Mouse (Mus musculus) splenic B cell, adult 2 months (primary cell): ENCODE data around the gene Zfp382.
"Not testable (repeated sequence)": the region's sequence is repeated elsewhere in the genome, so short reads cannot be mapped to it uniquely, and the experiment has no call there.

Experiments
- DNase-seq: peaks from one replicate; pipeline ENCODE4 v3.0.0-alpha.2; 2011; ENCODE audit warnings: low read depth, low spot score
- H3K27me3 ChIP-seq: 2 replicates; pipeline ENCODE4 v1.6.1; 2012; ENCODE audit warnings: mild to moderate bottlenecking, low read length, moderate library complexity, mixed read lengths; ENCODE audit not compliant: control insufficient read depth, poor library complexity, insufficient read depth, severe bottlenecking
- H3K36me3 ChIP-seq: 2 replicates; pipeline ENCODE4 v1.6.1; 2012; ENCODE audit warnings: mild to moderate bottlenecking, low read length, moderate library complexity, mixed read lengths; ENCODE audit not compliant: control insufficient read depth, poor library complexity, insufficient read depth, severe bottlenecking

The Zfp382 gene

GRCm38 (mm10) chr7:30117935-30118334 lies 3.8 kb upstream of the Zfp382 start:
- H3K27me3 ChIP-seq, H3K36me3 ChIP-seq, DNase-seq: not testable (repeated sequence)

GRCm38 (mm10) chr7:30122188-30122530 lies 417 bp downstream of the Zfp382 start:
- no peaks in the 10 kb centered on the region for H3K27me3 ChIP-seq
- no peak for DNase-seq
- peaks cover 2% of the 10 kb centered on the region; the same call in 1 of the 2 replicates for H3K36me3 ChIP-seq

GRCm38 (mm10) chr7:30129900-30130299 lies 8.2 kb downstream of the Zfp382 start:
- no peaks in the 10 kb centered on the region for H3K27me3 ChIP-seq
- no peak for DNase-seq
- H3K36me3 ChIP-seq: peaks cover 17% of the 10 kb centered on the region

GRCm38 (mm10) chr7:30132396-30132795 lies 10.7 kb downstream of the Zfp382 start:
- Histone ChIP-seq H3K27me3 (no peaks in the 10 kb centered on the region), H3K36me3 (peaks cover 14% of the 10 kb centered on the region)
- DNase-seq: no peak

GRCm38 (mm10) chr7:30136826-30137225 lies 15.1 kb downstream of the Zfp382 start:
- DNase-seq: no peak
- Histone ChIP-seq H3K36me3 (0 out of 2 replicates have a peak, but pooled peaks cover 4% of the 10 kb centered on the region), H3K27me3 (no peaks in the 10 kb centered on the region)

- no peak for DNase-seq
- Histone ChIP-seq H3K27me3 (no peaks in the 10 kb centered on the region), H3K36me3 (no peaks in the 10 kb centered on the region)
Measured at GRCm38 (mm10) chr7:30143170-30143554, 21.4 kb downstream of the Zfp382 start.

- Histone ChIP-seq H3K36me3 (no peaks in the 10 kb centered on the region), H3K27me3 (no peaks in the 10 kb centered on the region)
- DNase-seq: peak; percentile 27
Measured at GRCm38 (mm10) chr7:30143555-30144209, 21.9 kb downstream of the Zfp382 start.

- Histone ChIP-seq H3K27me3 (no peaks in the 10 kb centered on the region), H3K36me3 (no peaks in the 10 kb centered on the region)
- no peak for DNase-seq
Measured at GRCm38 (mm10) chr7:30147011-30147410, 25.3 kb downstream of the Zfp382 start.

GRCm38 (mm10) chr7:30154040-30154439 lies 32.3 kb downstream of the Zfp382 start:
- DNase-seq: no peak
- peaks cover 3% of the 10 kb centered on the region; the same call in 1 of the 2 replicates for H3K36me3 ChIP-seq
- no peaks in the 10 kb centered on the region for H3K27me3 ChIP-seq

- DNase-seq: no peak
- Histone ChIP-seq H3K36me3 (peaks cover 3% of the 10 kb centered on the region), H3K27me3 (no peaks in the 10 kb centered on the region)
Measured at GRCm38 (mm10) chr7:30155507-30155906, 33.8 kb downstream of the Zfp382 start.

- peaks cover 11% of the 10 kb centered on the region for H3K36me3 ChIP-seq
- DNase-seq: no peak
- H3K27me3 ChIP-seq: no peaks in the 10 kb centered on the region
Measured at GRCm38 (mm10) chr7:30163113-30163512, 41.4 kb downstream of the Zfp382 start.

- no peak for DNase-seq
- H3K36me3 ChIP-seq: peaks cover 9% of the 10 kb centered on the region
- no peaks in the 10 kb centered on the region for H3K27me3 ChIP-seq
Measured at GRCm38 (mm10) chr7:30164745-30165144, 43.0 kb downstream of the Zfp382 start.

GRCm38 (mm10) chr7:30168914-30169582 lies 47.3 kb downstream of the Zfp382 start:
- Histone ChIP-seq H3K27me3 (no peaks in the 10 kb centered on the region), H3K36me3 (no peaks in the 10 kb centered on the region)
- DNase-seq: peak; percentile 28

GRCm38 (mm10) chr7:30169583-30170282 lies 48.0 kb downstream of the Zfp382 start, which contains the start of gene Zfp146:
Gene Zfp146 (minus strand): TSS chr7:30169750.
- no peaks in the 10 kb centered on the region for H3K27me3 ChIP-seq
- peak; percentile 93 for DNase-seq
- H3K36me3 ChIP-seq: no peaks in the 10 kb centered on the region

GRCm38 (mm10) chr7:30170283-30170951 lies 48.7 kb downstream of the Zfp382 start:
- Histone ChIP-seq H3K27me3 (no peaks in the 10 kb centered on the region), H3K36me3 (no peaks in the 10 kb centered on the region)
- no peak for DNase-seq
